Mouse (Mus musculus) liver, embryonic 14.5 days (tissue): ENCODE measurements around the gene Tlr5.

ENCODE experiments used
- CTCF ChIP-seq: IDR thresholded peaks from 2 replicates; pipeline ENCODE4 v1.5.1; 2016; ENCODE audit warnings: antibody characterized with exemption, low read depth, control low read depth
- EP300 ChIP-seq: IDR thresholded peaks from 2 replicates; pipeline ENCODE4 v1.6.1; 2016; ENCODE audit warnings: antibody characterized with exemption, low read depth

- TF ChIP-seq EP300 (no peak), CTCF (no peak)
Measured at GRCm38 (mm10) chr1:182905669-182906068, 48.9 kb upstream of the Tlr5 start.
